Mouse (Mus musculus): ENCODE measurements around the gene Rasgrf1. TPM values are rescaled to one million over a fixed set of nuclear protein-coding genes. Genes with fewer than 3 reads are reported as not detected.
"Not testable (repeated sequence)": the region's sequence is repeated elsewhere in the genome, so short reads cannot be mapped to it uniquely, and the experiment has no call there.

Rasgrf1 gene
- polyA plus RNA-seq, 1 experiment from 2014 or later = not detected

- ATAC-seq (replicated peaks; ENCODE audit: low FRiP score) = no peak
- 67% methylated on average over 2 of the region's 2 CpGs for WGBS
- H3K27ac ChIP-seq (ENCODE audit: low read depth, low read length) = no peak overlapping the region
These were observed 147.0 kb downstream of the Rasgrf1 start for GRCm38 (mm10) chr9:90056716-90057115.

GRCm38 (mm10) chr9:90059828-90060573, 150.3 kb downstream of the Rasgrf1 start:
- Histone ChIP-seq H3K4me3 (ENCODE audit: low read depth, low read length) (no peak overlapping the region), H3K27ac (ENCODE audit: low read depth, low read length) (no peak overlapping the region), H3K9me3 (ENCODE audit: control insufficient read depth, low read length) (no peaks in the 10 kb centered on the region), H3K4me2 (no peak overlapping the region), H3K9ac (ENCODE audit: low read depth, low read length) (no peak overlapping the region), H3K27me3 (replicated peaks; ENCODE audit: control insufficient read depth, insufficient read depth, low read length) (no peaks in the 10 kb centered on the region), H3K4me1 (replicated peaks; ENCODE audit: control insufficient read depth, insufficient read depth, low read length) (no peaks in the 10 kb centered on the region), H3K36me3 (ENCODE audit: control insufficient read depth, insufficient read depth, low read length) (no peaks in the 10 kb centered on the region)
- WGBS = 75% methylated on average over 9 of the region's 9 CpGs
- no peak for DNase-seq (ENCODE audit: low spot score)
- ATAC-seq (replicated peaks; ENCODE audit: low FRiP score) = no peak

More at GRCm38 (mm10) chr9:90056716-90057115, 147.0 kb downstream of the Rasgrf1 start:
- Histone ChIP-seq H3K4me1 (replicated peaks; ENCODE audit: control insufficient read depth, insufficient read depth, low read length) (no peaks in the 10 kb centered on the region), H3K27me3 (replicated peaks; ENCODE audit: control insufficient read depth, insufficient read depth, low read length) (peaks cover 6% of the 10 kb centered on the region; the same call in 1 of the 2 replicates), H3K36me3 (ENCODE audit: control insufficient read depth, insufficient read depth, low read length) (no peaks in the 10 kb centered on the region), H3K9me3 (ENCODE audit: control insufficient read depth, low read length) (no peaks in the 10 kb centered on the region), H3K4me3 (ENCODE audit: low read depth, low read length) (no peak overlapping the region), H3K4me2 (no peak overlapping the region), H3K9ac (ENCODE audit: low read depth, low read length) (no peak overlapping the region)
- no peak for DNase-seq (ENCODE audit: low spot score)

- no peak overlapping the region for H3K9ac ChIP-seq (ENCODE audit: low read depth, low read length)
- no peak overlapping the region for H3K4me3 ChIP-seq (ENCODE audit: low read depth, low read length)
- H3K27ac ChIP-seq (ENCODE audit: low read depth, low read length) = no peak overlapping the region
- ATAC-seq (replicated peaks; ENCODE audit: low FRiP score) (no peak), DNase-seq (ENCODE audit: low spot score) (no peak)
- no peaks in the 10 kb centered on the region for H3K9me3 ChIP-seq (ENCODE audit: control insufficient read depth, low read length)
- H3K27me3 ChIP-seq (replicated peaks; ENCODE audit: control insufficient read depth, insufficient read depth, low read length) = no peaks in the 10 kb centered on the region
- no peaks in the 10 kb centered on the region for H3K4me1 ChIP-seq (replicated peaks; ENCODE audit: control insufficient read depth, insufficient read depth, low read length)
- no peaks in the 10 kb centered on the region for H3K36me3 ChIP-seq (ENCODE audit: control insufficient read depth, insufficient read depth, low read length)
- 87% methylated on average over 2 of the region's 2 CpGs for WGBS
- H3K4me2 ChIP-seq = no peak overlapping the region
These were observed 150.8 kb downstream of the Rasgrf1 start for GRCm38 (mm10) chr9:90060574-90060875.

GRCm38 (mm10) chr9:90060932-90061331, 151.2 kb downstream of the Rasgrf1 start:
- ATAC-seq (replicated peaks; ENCODE audit: low FRiP score); H3K27ac ChIP-seq (ENCODE audit: low read depth, low read length); H3K27me3 ChIP-seq (replicated peaks; ENCODE audit: control insufficient read depth, insufficient read depth, low read length); H3K4me2 ChIP-seq; H3K9ac ChIP-seq (ENCODE audit: low read depth, low read length); H3K4me3 ChIP-seq (ENCODE audit: low read depth, low read length); H3K36me3 ChIP-seq (ENCODE audit: control insufficient read depth, insufficient read depth, low read length); DNase-seq (ENCODE audit: low spot score); H3K9me3 ChIP-seq (ENCODE audit: control insufficient read depth, low read length); H3K4me1 ChIP-seq (replicated peaks; ENCODE audit: control insufficient read depth, insufficient read depth, low read length): not testable (repeated sequence)
- 77% methylated on average over 5 of the region's 5 CpGs for WGBS

- Histone ChIP-seq H3K4me3 (ENCODE audit: low read depth, low read length) (no peak overlapping the region), H3K9me3 (ENCODE audit: control insufficient read depth, low read length) (no peaks in the 10 kb centered on the region), H3K36me3 (ENCODE audit: control insufficient read depth, insufficient read depth, low read length) (no peaks in the 10 kb centered on the region), H3K9ac (ENCODE audit: low read depth, low read length) (no peak overlapping the region), H3K27me3 (replicated peaks; ENCODE audit: control insufficient read depth, insufficient read depth, low read length) (no peaks in the 10 kb centered on the region), H3K4me2 (no peak overlapping the region), H3K4me1 (replicated peaks; ENCODE audit: control insufficient read depth, insufficient read depth, low read length) (no peaks in the 10 kb centered on the region), H3K27ac (ENCODE audit: low read depth, low read length) (no peak overlapping the region)
- 49% methylated on average over 2 of the region's 2 CpGs for WGBS
- ATAC-seq (replicated peaks; ENCODE audit: low FRiP score) (no peak), DNase-seq (ENCODE audit: low spot score) (no peak)
These were observed 157.6 kb downstream of the Rasgrf1 start for GRCm38 (mm10) chr9:90067341-90067740.

GRCm38 (mm10) chr9:90068786-90069185, 159.1 kb downstream of the Rasgrf1 start:
- Histone ChIP-seq H3K27ac (ENCODE audit: low read depth, low read length) (no peak overlapping the region), H3K4me2 (no peak overlapping the region), H3K9me3 (ENCODE audit: control insufficient read depth, low read length) (no peaks in the 10 kb centered on the region), H3K4me3 (ENCODE audit: low read depth, low read length) (no peak overlapping the region), H3K36me3 (ENCODE audit: control insufficient read depth, insufficient read depth, low read length) (no peaks in the 10 kb centered on the region), H3K9ac (ENCODE audit: low read depth, low read length) (no peak overlapping the region), H3K27me3 (replicated peaks; ENCODE audit: control insufficient read depth, insufficient read depth, low read length) (no peaks in the 10 kb centered on the region), H3K4me1 (replicated peaks; ENCODE audit: control insufficient read depth, insufficient read depth, low read length) (no peaks in the 10 kb centered on the region)
- WGBS = 75% methylated on average over 6 of the region's 6 CpGs
- ATAC-seq (replicated peaks; ENCODE audit: low FRiP score) = no peak
- no peak for DNase-seq (ENCODE audit: low spot score)

- DNase-seq (ENCODE audit: low spot score) = no peak
- Histone ChIP-seq H3K9me3 (ENCODE audit: control insufficient read depth, low read length) (no peaks in the 10 kb centered on the region), H3K27me3 (replicated peaks; ENCODE audit: control insufficient read depth, insufficient read depth, low read length) (no peaks in the 10 kb centered on the region), H3K27ac (ENCODE audit: low read depth, low read length) (no peak overlapping the region), H3K4me2 (no peak overlapping the region), H3K4me3 (ENCODE audit: low read depth, low read length) (no peak overlapping the region), H3K9ac (ENCODE audit: low read depth, low read length) (no peak overlapping the region), H3K4me1 (replicated peaks; ENCODE audit: control insufficient read depth, insufficient read depth, low read length) (no peaks in the 10 kb centered on the region), H3K36me3 (ENCODE audit: control insufficient read depth, insufficient read depth, low read length) (no peaks in the 10 kb centered on the region)
- no peak for ATAC-seq (replicated peaks; ENCODE audit: low FRiP score)
- 67% methylated on average over 7 of the region's 7 CpGs for WGBS
These were observed 159.8 kb downstream of the Rasgrf1 start for GRCm38 (mm10) chr9:90069485-90069884.

GRCm38 (mm10) chr9:90070174-90070573, 160.5 kb downstream of the Rasgrf1 start:
- H3K27me3 ChIP-seq (replicated peaks; ENCODE audit: control insufficient read depth, insufficient read depth, low read length) = no peaks in the 10 kb centered on the region
- no peak overlapping the region for H3K9ac ChIP-seq (ENCODE audit: low read depth, low read length)
- H3K4me1 ChIP-seq (replicated peaks; ENCODE audit: control insufficient read depth, insufficient read depth, low read length) = no peaks in the 10 kb centered on the region
- DNase-seq (ENCODE audit: low spot score) (no peak), ATAC-seq (replicated peaks; ENCODE audit: low FRiP score) (no peak)
- no peaks in the 10 kb centered on the region for H3K36me3 ChIP-seq (ENCODE audit: control insufficient read depth, insufficient read depth, low read length)
- no peaks in the 10 kb centered on the region for H3K9me3 ChIP-seq (ENCODE audit: control insufficient read depth, low read length)
- no peak overlapping the region for H3K4me2 ChIP-seq
- H3K4me3 ChIP-seq (ENCODE audit: low read depth, low read length) = no peak overlapping the region
- WGBS = 74% methylated on average over 7 of the region's 7 CpGs
- no peak overlapping the region for H3K27ac ChIP-seq (ENCODE audit: low read depth, low read length)

- no peaks in the 10 kb centered on the region for H3K4me1 ChIP-seq (replicated peaks; ENCODE audit: control insufficient read depth, insufficient read depth, low read length)
- no peak overlapping the region for H3K4me3 ChIP-seq (ENCODE audit: low read depth, low read length)
- 43% methylated on average over 4 of the region's 4 CpGs for WGBS
- H3K36me3 ChIP-seq (ENCODE audit: control insufficient read depth, insufficient read depth, low read length) = no peaks in the 10 kb centered on the region
- H3K27ac ChIP-seq (ENCODE audit: low read depth, low read length) = no peak overlapping the region
- H3K9ac ChIP-seq (ENCODE audit: low read depth, low read length) = no peak overlapping the region
- H3K4me2 ChIP-seq = no peak overlapping the region
- DNase-seq (ENCODE audit: low spot score) (no peak), ATAC-seq (replicated peaks; ENCODE audit: low FRiP score) (no peak)
- no peaks in the 10 kb centered on the region for H3K27me3 ChIP-seq (replicated peaks; ENCODE audit: control insufficient read depth, insufficient read depth, low read length)
- no peaks in the 10 kb centered on the region for H3K9me3 ChIP-seq (ENCODE audit: control insufficient read depth, low read length)
These were observed 165.6 kb downstream of the Rasgrf1 start for GRCm38 (mm10) chr9:90075336-90075735.

Measured in liver, embryonic 11.5 days (tissue).